Mouse (Mus musculus) cerebellum, adult 9-10 months (tissue): ENCODE data around the gene Tmem248.
A peak's percentile ranks its signal among the peaks of the same experiment; 100 is the strongest.

Experiments
- DNase-seq: peaks from one replicate; pipeline ENCODE4 v3.0.0; 2022

The Tmem248 gene

GRCm38 (mm10) chr5:130264433-130265005 lies 47.6 kb downstream of the Tmem248 start:
- DNase-seq = no peak

- peak; percentile 46 for DNase-seq
These were observed 49.8 kb downstream of the Tmem248 start for GRCm38 (mm10) chr5:130266651-130267050.

- DNase-seq = peak; percentile 46
These were observed 50.4 kb downstream of the Tmem248 start for GRCm38 (mm10) chr5:130267316-130267715.

- DNase-seq = no peak
These were observed 52.1 kb downstream of the Tmem248 start for GRCm38 (mm10) chr5:130268976-130269375.

- DNase-seq = no peak
These were observed 55.5 kb downstream of the Tmem248 start for GRCm38 (mm10) chr5:130272344-130272743.

GRCm38 (mm10) chr5:130273046-130273445 lies 56.2 kb downstream of the Tmem248 start:
- DNase-seq = no peak

- DNase-seq = peak; percentile 67
These were observed 58.6 kb downstream of the Tmem248 start for GRCm38 (mm10) chr5:130275509-130275908.

GRCm38 (mm10) chr5:130278011-130278472 lies 61.2 kb downstream of the Tmem248 start:
- no peak for DNase-seq

GRCm38 (mm10) chr5:130283079-130283732 lies 66.3 kb downstream of the Tmem248 start:
- no peak for DNase-seq

GRCm38 (mm10) chr5:130288106-130288505 lies 71.2 kb downstream of the Tmem248 start:
- DNase-seq = no peak

- no peak for DNase-seq
These were observed 73.4 kb downstream of the Tmem248 start for GRCm38 (mm10) chr5:130290242-130290641.

GRCm38 (mm10) chr5:130290775-130291174 lies 73.9 kb downstream of the Tmem248 start:
- DNase-seq = peak; percentile 66

GRCm38 (mm10) chr5:130292976-130293375 lies 76.1 kb downstream of the Tmem248 start:
- DNase-seq = no peak
